Mouse (Mus musculus): Measurements from ENCODE around the gene Mpg. TPM values are rescaled to one million over a fixed set of nuclear protein-coding genes. Genes with fewer than 3 reads are reported as not detected.
"Not testable (repeated sequence)": the region's sequence is repeated elsewhere in the genome, so short reads cannot be mapped to it uniquely, and the experiment has no call there.

Gene Mpg
- total RNA-seq, 2 experiments from 2014 or later, result 5.1 to 6.0 TPM

- DNase-seq (ENCODE audit: low spot score), result no peak
- intact Hi-C loops (cut with DNase I), result no loop called here
Observed at GRCm38 (mm10) chr11:32200075-32200601, 26.2 kb upstream of the Mpg start, which contains the start of gene Il9r. Il9r (minus strand) TSS chr11:32200279.

- intact Hi-C loops (cut with DNase I); DNase-seq (ENCODE audit: low spot score): not testable (repeated sequence)
Observed at GRCm38 (mm10) chr11:32200992-32201391, 25.3 kb upstream of the Mpg start.

GRCm38 (mm10) chr11:32201922-32202685 lies 24.2 kb upstream of the Mpg start:
- intact Hi-C loops (cut with DNase I), result no loop called here

GRCm38 (mm10) chr11:32205058-32205873 lies 21.0 kb upstream of the Mpg start, which contains the start of gene Snrnp25:
Snrnp25 (plus strand) TSS chr11:32205415.
- intact Hi-C loops (cut with DNase I), result loop anchor here (5.0 kb wide), 1 partner anchor 37 kb away; no protein-coding TSS in a partner anchor
- peak; percentile 95 for DNase-seq (ENCODE audit: low spot score)

More at GRCm38 (mm10) chr11:32201922-32202685, 24.2 kb upstream of the Mpg start:
- no peak for DNase-seq (ENCODE audit: low spot score)

GRCm38 (mm10) chr11:32210623-32211022 lies 15.7 kb upstream of the Mpg start:
- intact Hi-C loops (cut with DNase I), result no loop called here
- no peak for DNase-seq (ENCODE audit: low spot score)

- no peak for DNase-seq (ENCODE audit: low spot score)
- intact Hi-C loops (cut with DNase I), result no loop called here
Observed at GRCm38 (mm10) chr11:32215372-32216162, 10.7 kb upstream of the Mpg start.

- no peak for DNase-seq (ENCODE audit: low spot score)
- intact Hi-C loops (cut with DNase I), result loop anchor here (1.0 kb wide), 1 partner anchor 21 kb away; no protein-coding TSS in a partner anchor
Observed at GRCm38 (mm10) chr11:32216851-32217250, 9.5 kb upstream of the Mpg start.

- no peak for DNase-seq (ENCODE audit: low spot score)
- intact Hi-C loops (cut with DNase I), result no loop called here
Observed at GRCm38 (mm10) chr11:32218501-32219050, 7.7 kb upstream of the Mpg start.

- DNase-seq (ENCODE audit: low spot score), result no peak
- intact Hi-C loops (cut with DNase I), result no loop called here
Observed at GRCm38 (mm10) chr11:32219287-32219686, 7.0 kb upstream of the Mpg start.

- intact Hi-C loops (cut with DNase I), result no loop called here
- DNase-seq (ENCODE audit: low spot score), result no peak
Observed at GRCm38 (mm10) chr11:32220607-32221224, 5.6 kb upstream of the Mpg start.

- DNase-seq (ENCODE audit: low spot score), result peak; percentile 66
- intact Hi-C loops (cut with DNase I), result no loop called here
Observed at GRCm38 (mm10) chr11:32221225-32221950, 4.9 kb upstream of the Mpg start.

- intact Hi-C loops (cut with DNase I), result no loop called here
- peak; percentile 62 for DNase-seq (ENCODE audit: low spot score)
Observed at GRCm38 (mm10) chr11:32221951-32222409, 4.3 kb upstream of the Mpg start, which contains the start of gene Rhbdf1. Rhbdf1 (minus strand) TSS chr11:32222300.

- DNase-seq (ENCODE audit: low spot score), result no peak
- intact Hi-C loops (cut with DNase I), result no loop called here
Observed at GRCm38 (mm10) chr11:32222570-32223194, 3.6 kb upstream of the Mpg start.

- no peak for DNase-seq (ENCODE audit: low spot score)
- intact Hi-C loops (cut with DNase I), result no loop called here
Observed at GRCm38 (mm10) chr11:32223297-32223967, 2.9 kb upstream of the Mpg start.

- intact Hi-C loops (cut with DNase I), result no loop called here
- DNase-seq (ENCODE audit: low spot score), result peak; percentile 85
Observed at GRCm38 (mm10) chr11:32224468-32225139, 1.7 kb upstream of the Mpg start.

GRCm38 (mm10) chr11:32225222-32226104 lies 842 bp upstream of the Mpg start:
- no peak for DNase-seq (ENCODE audit: low spot score)
- intact Hi-C loops (cut with DNase I), result no loop called here

Measured in heart, postnatal 25 days (tissue).